Mouse (Mus musculus): ENCODE measurements at regions not wholly inside any gene's neighbourhood (a gene's known extent, or its start where the extent isn't known, plus 50 kb on each side); places are given as distances from the start of the nearest gene placed in this dataset.

DNA sequence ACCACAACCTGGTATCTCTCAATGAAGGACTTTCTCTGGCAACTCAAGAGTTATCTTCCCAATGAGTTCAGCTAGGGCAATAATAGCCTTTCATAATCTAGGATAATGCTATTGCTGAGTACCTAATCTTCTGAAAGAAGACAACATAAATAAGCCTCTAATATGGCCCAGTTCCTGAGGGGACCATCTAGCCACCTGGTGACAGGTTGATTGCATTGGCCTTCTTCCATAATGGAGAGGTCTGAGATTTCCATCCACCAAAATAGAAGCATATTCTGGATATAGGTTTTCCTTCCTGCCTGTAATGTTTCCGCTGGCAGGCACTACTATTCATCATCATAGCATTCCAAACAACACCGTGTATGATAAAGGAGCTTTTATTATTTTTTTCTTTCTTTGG, 1694.2 kb upstream of the Gm6569 start:
- Histone ChIP-seq H3K27ac (replicated peaks; ENCODE audit: insufficient read depth, low read depth, low read length) (no peak overlapping the region), H3K4me3 (ENCODE audit: insufficient read depth, low read depth, low read length) (no peak overlapping the region), H3K79me2 (ENCODE audit: control insufficient read depth, insufficient read depth, low read length) (no peaks in the 10 kb centered on the region), H3K36me3 (ENCODE audit: control insufficient read depth, insufficient read depth, low read length) (no peaks in the 10 kb centered on the region), H3K27me3 (ENCODE audit: control insufficient read depth, insufficient read depth, low read length) (no peaks in the 10 kb centered on the region), H3K9ac (ENCODE audit: low read depth, low read length) (no peak overlapping the region), H3K4me1 (ENCODE audit: control insufficient read depth, insufficient read depth, low read length) (no peaks in the 10 kb centered on the region)
- DNase-seq (ENCODE audit: extremely low read depth, low read depth, low spot score), result no peak
- WGBS, result 69% methylated on average over 2 of the region's 2 CpGs
- TF ChIP-seq CTCF (IDR thresholded peaks at IDR 0.05; ENCODE audit: low read depth, low read length) (no peak), POLR2A (IDR thresholded peaks at IDR 0.05; ENCODE audit: extremely low read depth, insufficient read depth, low read length) (no peak)

DNA sequence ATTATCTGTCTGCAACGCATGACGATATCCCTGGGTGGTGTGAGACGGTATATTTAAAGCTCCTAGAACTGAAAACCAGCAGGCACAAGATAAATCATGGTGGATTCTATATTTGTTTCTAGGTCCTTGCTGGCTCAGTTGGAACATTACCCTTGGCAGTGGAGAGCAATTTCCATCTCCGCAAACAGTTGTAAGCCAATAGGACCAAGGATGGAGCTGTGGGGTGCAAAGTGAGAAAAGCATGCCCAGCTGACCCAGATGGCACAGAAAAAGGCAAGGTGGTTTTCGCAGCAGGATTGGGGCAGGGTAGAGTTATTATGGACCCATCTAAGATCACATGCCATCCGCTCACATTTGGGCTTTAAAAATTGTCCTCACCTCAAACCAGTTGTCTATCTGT, 1683.8 kb upstream of the Gm6569 start:
- WGBS, result 87% methylated on average over 6 of the region's 6 CpGs
- no peak for DNase-seq (ENCODE audit: extremely low read depth, low read depth, low spot score)

DNA sequence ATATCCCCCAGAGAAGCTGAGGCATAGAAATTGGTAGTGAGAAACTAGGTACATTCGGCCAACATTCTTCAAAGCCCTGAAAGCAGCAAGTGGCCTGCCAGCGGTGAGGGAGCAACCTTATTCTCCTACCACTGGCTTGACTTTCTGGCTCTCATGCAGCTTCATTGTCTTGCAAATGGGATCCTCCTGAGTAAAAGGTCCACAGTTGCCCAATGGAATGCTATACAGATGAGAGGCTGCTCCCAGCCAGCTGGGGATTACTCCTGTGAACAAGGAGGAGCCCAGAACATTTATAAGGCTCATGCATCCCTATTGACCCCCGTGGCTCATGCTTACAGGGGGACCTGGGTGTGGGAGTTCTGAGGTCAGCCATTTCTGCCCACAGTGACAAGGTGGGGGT, 1675.9 kb upstream of the Gm6569 start:
- TF ChIP-seq POLR2A (IDR thresholded peaks at IDR 0.05; ENCODE audit: extremely low read depth, insufficient read depth, low read length) (no peak), CTCF (IDR thresholded peaks at IDR 0.05; ENCODE audit: low read depth, low read length) (no peak)
- Histone ChIP-seq H3K9ac (ENCODE audit: low read depth, low read length) (no peak overlapping the region), H3K4me3 (ENCODE audit: insufficient read depth, low read depth, low read length) (no peak overlapping the region), H3K79me2 (ENCODE audit: control insufficient read depth, insufficient read depth, low read length) (no peaks in the 10 kb centered on the region), H3K4me1 (ENCODE audit: control insufficient read depth, insufficient read depth, low read length) (no peaks in the 10 kb centered on the region), H3K27ac (replicated peaks; ENCODE audit: insufficient read depth, low read depth, low read length) (no peak overlapping the region), H3K27me3 (ENCODE audit: control insufficient read depth, insufficient read depth, low read length) (no peaks in the 10 kb centered on the region), H3K36me3 (ENCODE audit: control insufficient read depth, insufficient read depth, low read length) (no peaks in the 10 kb centered on the region)
- no peak for DNase-seq (ENCODE audit: extremely low read depth, low read depth, low spot score)
- 64% methylated on average over 3 of the region's 3 CpGs for WGBS

More for the DNA sequence above, 1683.8 kb upstream of the Gm6569 start:
- Histone ChIP-seq H3K27me3 (ENCODE audit: control insufficient read depth, insufficient read depth, low read length) (no peaks in the 10 kb centered on the region), H3K4me3 (ENCODE audit: insufficient read depth, low read depth, low read length) (no peak overlapping the region), H3K36me3 (ENCODE audit: control insufficient read depth, insufficient read depth, low read length) (no peaks in the 10 kb centered on the region), H3K4me1 (ENCODE audit: control insufficient read depth, insufficient read depth, low read length) (no peaks in the 10 kb centered on the region), H3K27ac (replicated peaks; ENCODE audit: insufficient read depth, low read depth, low read length) (no peak overlapping the region), H3K79me2 (ENCODE audit: control insufficient read depth, insufficient read depth, low read length) (no peaks in the 10 kb centered on the region), H3K9ac (ENCODE audit: low read depth, low read length) (no peak overlapping the region)
- TF ChIP-seq POLR2A (IDR thresholded peaks at IDR 0.05; ENCODE audit: extremely low read depth, insufficient read depth, low read length), result no peak
- TF ChIP-seq CTCF (IDR thresholded peaks at IDR 0.05; ENCODE audit: low read depth, low read length), result no peak

DNA sequence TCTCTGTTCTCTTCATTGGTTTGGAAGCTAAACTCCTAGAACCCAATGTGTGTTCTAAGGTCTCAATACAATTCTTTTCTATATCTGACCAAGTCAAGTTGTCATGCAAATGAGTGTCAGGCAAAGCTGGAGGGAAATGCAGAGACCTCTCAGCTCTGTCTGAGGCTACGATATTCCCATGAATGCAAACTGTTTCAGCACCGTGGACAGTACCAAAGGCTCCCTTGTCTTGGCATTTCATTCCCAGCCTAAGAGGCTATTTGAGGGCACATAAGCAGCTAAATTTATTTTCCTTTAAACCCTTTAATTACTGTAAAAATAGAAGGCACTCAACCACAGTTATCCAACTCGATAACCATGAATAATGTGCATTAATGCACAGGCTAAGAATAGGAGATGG, 1633.5 kb upstream of the Gm6569 start:
- Histone ChIP-seq H3K27ac (replicated peaks; ENCODE audit: insufficient read depth, low read depth, low read length) (no peak overlapping the region), H3K4me3 (ENCODE audit: insufficient read depth, low read depth, low read length) (no peak overlapping the region), H3K36me3 (ENCODE audit: control insufficient read depth, insufficient read depth, low read length) (no peaks in the 10 kb centered on the region), H3K4me1 (ENCODE audit: control insufficient read depth, insufficient read depth, low read length) (no peaks in the 10 kb centered on the region), H3K9ac (ENCODE audit: low read depth, low read length) (no peak overlapping the region), H3K27me3 (ENCODE audit: control insufficient read depth, insufficient read depth, low read length) (no peaks in the 10 kb centered on the region), H3K79me2 (ENCODE audit: control insufficient read depth, insufficient read depth, low read length) (no peaks in the 10 kb centered on the region)
- WGBS, result 34% methylated on average over 3 of the region's 3 CpGs
- TF ChIP-seq CTCF (IDR thresholded peaks at IDR 0.05; ENCODE audit: low read depth, low read length) (no peak), POLR2A (IDR thresholded peaks at IDR 0.05; ENCODE audit: extremely low read depth, insufficient read depth, low read length) (no peak)
- no peak for DNase-seq (ENCODE audit: extremely low read depth, low read depth, low spot score)

DNA sequence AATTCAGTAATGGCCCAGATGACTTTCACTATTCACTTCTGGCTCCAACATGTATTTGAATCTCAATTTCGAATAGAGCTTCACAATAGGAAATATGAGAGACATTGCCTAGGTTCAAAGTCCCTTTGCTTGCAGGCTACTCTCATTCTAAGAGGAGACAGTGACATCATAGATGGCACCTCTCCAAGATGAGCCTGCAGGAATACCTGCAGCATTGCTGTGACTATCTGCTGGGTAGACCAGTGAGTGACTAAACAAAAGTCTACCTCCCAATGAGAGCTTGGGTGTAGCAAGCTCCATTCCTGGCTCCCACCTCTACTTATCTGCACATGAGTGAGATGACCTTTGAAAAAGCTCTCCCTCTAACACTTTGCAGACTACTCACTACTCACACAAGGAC, 1632.6 kb upstream of the Gm6569 start:
- Histone ChIP-seq H3K79me2 (ENCODE audit: control insufficient read depth, insufficient read depth, low read length) (no peaks in the 10 kb centered on the region), H3K36me3 (ENCODE audit: control insufficient read depth, insufficient read depth, low read length) (no peaks in the 10 kb centered on the region), H3K9ac (ENCODE audit: low read depth, low read length) (no peak overlapping the region), H3K4me3 (ENCODE audit: insufficient read depth, low read depth, low read length) (no peak overlapping the region), H3K4me1 (ENCODE audit: control insufficient read depth, insufficient read depth, low read length) (no peaks in the 10 kb centered on the region), H3K27me3 (ENCODE audit: control insufficient read depth, insufficient read depth, low read length) (no peaks in the 10 kb centered on the region), H3K27ac (replicated peaks; ENCODE audit: insufficient read depth, low read depth, low read length) (no peak overlapping the region)
- no peak for DNase-seq (ENCODE audit: extremely low read depth, low read depth, low spot score)
- TF ChIP-seq POLR2A (IDR thresholded peaks at IDR 0.05; ENCODE audit: extremely low read depth, insufficient read depth, low read length), result no peak
- 39% methylated on average over 1 of the region's 1 CpGs for WGBS

DNA sequence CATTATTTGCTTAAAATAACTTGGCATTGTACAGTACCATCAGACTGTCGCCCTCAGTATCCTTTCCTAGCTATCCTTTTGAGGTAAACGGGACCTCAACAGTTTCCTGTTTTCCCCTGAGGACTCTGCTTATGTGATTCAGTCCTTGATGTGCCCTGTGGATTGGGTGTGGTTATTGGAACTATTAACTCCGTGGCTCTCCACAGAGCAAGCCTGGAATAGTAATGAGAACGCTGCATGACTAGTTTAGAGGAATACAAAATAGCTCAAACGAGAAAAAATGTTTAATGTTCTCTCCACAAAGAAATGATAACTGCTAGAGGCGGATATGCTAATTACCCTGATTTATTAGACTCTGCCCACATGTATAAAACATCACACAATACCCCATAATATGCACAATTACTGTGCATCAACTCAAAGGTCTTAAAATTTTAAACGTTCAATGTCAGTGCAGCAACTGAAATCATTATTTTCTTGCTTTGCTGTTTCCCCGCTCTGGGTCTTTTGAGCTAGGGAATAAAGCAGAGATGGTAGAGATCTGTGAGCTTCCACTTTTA, 1629.0 kb upstream of the Gm6569 start:
- Histone ChIP-seq H3K9ac (ENCODE audit: low read depth, low read length) (no peak overlapping the region), H3K4me1 (ENCODE audit: control insufficient read depth, insufficient read depth, low read length) (no peaks in the 10 kb centered on the region), H3K36me3 (ENCODE audit: control insufficient read depth, insufficient read depth, low read length) (no peaks in the 10 kb centered on the region), H3K4me3 (ENCODE audit: insufficient read depth, low read depth, low read length) (no peak overlapping the region), H3K79me2 (ENCODE audit: control insufficient read depth, insufficient read depth, low read length) (no peaks in the 10 kb centered on the region), H3K27ac (replicated peaks; ENCODE audit: insufficient read depth, low read depth, low read length) (no peak overlapping the region), H3K27me3 (ENCODE audit: control insufficient read depth, insufficient read depth, low read length) (no peaks in the 10 kb centered on the region)
- no peak for TF ChIP-seq POLR2A (IDR thresholded peaks at IDR 0.05; ENCODE audit: extremely low read depth, insufficient read depth, low read length)
- TF ChIP-seq CTCF (IDR thresholded peaks at IDR 0.05; ENCODE audit: low read depth, low read length), result no peak
- DNase-seq (ENCODE audit: extremely low read depth, low read depth, low spot score), result no peak
- WGBS, result 61% methylated on average over 8 of the region's 8 CpGs
